Mouse (Mus musculus) 3134 (cell line): Measurements from ENCODE around the gene Erich2.
"Not testable (repeated sequence)": the region's sequence is repeated elsewhere in the genome, so short reads cannot be mapped to it uniquely, and the experiment has no call there.

Experiments
- DNase-seq: peaks from one replicate; pipeline ENCODE4 v3.0.0-alpha.2; 2011; ENCODE audit warnings: low spot score; ENCODE audit not compliant: insufficient read length; ENCODE audit errors: extremely low read depth

The Erich2 gene

DNA sequence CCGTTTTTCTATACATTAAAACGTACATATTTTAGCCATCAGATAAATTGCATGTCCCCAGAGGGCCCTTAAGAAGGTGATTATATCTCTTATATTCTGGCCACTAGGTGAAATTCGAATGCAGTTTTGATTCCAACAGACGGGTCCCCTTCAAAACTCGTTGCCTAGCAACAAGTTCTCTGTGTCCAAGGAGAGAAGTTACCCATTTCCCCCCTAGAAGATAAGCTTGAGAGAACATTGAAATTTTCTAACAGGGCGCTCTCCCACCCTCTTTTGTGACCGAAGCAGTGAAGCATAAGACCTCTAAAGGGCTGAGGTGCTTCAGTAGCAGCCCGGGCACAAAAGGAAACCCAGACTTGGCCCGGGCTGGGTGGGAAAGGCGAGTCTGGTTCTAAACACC lies at the start of gene Erich2:
Gene Erich2, plus strand, starts transcription at position 324 of the 400 bp plus-strand sequence.
- DNase-seq, result no peak

DNA sequence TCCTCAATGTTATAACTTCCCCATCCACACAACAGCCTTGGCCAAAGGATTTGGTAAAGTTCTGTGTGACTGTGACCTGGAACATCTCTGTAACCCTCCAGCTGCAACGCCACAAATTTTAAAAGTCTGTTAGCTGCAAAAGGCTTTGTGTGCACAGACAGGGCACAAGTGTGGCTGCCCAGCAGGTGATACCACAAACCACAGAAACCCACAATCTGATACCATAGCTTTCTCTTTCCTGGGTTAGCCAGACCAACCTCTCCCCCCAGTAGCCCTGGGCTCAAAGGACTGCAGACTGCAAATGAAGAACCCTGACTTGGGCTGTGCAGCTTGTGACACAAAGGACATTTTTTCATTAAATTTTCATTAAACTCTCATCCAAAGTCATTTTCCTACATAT lies 45.0 kb upstream of the Erich2 start:
- DNase-seq, result no peak

DNA sequence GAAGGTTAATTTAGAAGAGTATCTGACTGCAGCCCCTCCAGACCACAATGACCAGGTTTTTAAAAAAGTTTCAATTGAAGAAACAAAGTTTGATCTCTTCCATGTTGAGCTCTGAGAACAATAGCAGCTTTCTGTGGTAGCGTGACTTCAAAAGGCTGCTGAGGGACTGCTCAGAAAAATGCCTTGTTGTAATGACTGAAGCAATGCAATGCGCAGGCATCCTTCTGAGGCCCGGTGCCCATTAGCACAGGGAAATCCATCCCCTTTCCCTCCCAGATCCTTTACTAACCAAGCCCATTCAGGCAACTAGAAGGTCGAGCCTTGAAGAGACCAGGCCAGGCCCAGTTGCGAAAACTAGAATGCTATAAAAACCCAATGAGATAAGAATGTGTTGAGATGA lies 37.5 kb upstream of the Erich2 start:
- DNase-seq, result no peak

DNA sequence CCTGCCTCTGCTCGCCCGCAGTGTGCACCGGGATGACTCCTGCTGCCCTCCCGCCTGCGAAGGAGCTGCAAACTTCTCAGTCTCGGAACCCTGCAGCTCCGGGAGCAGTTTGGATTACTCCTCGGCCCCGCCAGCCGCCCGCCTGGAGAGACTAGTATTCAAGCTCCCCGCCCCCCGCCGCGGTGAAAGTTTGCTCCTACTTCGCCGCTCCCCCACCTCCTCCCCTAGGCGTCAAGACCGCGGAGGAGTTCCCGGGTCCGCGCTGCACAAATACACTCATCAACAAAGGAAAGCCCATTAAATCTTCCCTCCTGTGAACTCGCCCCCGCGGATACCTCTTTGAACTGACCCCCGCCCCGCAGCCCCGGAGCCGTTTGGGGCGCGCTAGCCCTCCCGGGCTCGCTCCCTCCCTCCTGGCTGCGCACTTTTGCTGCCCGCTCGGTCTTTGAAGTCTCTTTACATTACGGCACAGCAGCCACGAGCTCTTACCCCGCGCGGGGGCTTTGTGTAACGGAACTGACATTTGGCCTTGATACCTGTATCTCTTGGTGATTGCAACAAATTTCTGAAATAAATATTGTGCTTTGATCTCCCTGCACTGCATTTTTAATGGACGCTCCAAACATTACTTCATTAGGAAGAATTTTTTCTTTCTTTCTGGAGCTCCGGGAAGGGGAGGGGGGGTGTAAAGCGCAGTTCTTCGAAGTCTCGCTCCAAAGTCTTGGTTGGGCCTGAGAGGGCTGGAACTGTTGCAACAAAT lies 36.6 kb upstream of the Erich2 start:
- no peak for DNase-seq

DNA sequence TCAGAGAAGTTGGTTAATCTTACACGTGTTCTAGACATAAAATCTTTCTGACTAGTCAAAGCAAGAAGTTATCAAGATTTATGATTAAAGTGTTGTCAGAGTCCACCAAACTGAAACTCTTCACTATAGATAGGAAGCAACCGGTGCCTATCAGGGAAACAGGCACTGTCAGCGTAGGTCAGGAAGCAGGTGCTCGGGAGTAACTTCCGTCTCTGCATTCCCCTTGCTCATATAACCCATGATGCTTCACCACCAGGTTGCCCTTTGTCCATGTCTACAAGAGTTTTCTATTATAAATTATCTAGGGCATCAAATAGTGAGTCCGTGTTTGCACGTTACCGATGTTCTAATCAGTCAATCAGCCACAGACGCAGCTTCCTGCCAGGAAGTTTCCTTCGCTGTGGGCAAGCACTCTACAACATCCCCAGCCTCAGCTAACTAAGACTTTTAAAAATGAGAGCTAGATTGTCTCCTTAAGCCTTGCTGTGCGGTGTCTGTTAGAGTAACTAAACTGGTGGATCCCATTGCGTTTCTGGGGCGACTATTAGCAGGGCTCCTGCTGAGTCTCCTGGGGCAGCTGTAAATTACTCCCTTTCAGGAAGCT lies 10.8 kb upstream of the Erich2 start:
- no peak for DNase-seq

DNA sequence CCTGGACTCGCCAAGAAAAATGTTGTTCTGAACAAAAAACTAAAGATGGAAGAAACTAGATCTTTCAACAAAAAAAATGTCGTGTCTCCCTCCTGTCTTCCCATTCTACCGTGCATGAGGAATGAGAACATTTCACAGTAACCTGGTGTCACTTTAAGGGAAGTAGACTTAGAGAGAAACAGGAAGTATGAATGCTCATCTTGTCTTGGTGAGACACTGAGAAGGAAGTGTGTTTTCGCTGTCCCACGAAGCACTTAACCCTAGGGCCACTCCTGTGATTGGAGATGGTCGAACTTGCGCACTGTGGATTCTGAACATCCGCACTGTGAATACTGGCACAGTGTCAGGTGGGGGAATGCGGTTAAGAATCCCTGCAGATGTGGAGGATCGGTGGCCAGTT lies 5.2 kb upstream of the Erich2 start:
- DNase-seq, result no peak

DNA sequence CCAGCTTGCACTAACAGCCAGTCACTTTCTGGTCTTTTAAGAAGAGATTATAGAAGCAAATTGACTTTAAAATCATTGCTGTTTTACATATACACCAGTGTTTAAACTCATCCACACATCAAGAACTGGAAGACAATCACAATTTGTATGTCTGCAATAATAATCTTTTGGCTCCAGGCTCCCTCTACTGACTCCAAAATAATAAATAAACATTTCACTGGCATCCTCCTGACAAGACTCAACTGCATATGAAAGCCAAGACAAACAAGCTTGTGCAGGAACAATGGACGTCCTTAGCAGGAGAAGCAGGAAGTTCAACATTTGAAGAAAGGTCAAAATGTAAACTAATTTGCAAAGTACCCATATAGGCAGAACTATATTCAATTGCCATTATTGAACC lies 3.4 kb upstream of the Erich2 start:
- DNase-seq, result no peak

DNA sequence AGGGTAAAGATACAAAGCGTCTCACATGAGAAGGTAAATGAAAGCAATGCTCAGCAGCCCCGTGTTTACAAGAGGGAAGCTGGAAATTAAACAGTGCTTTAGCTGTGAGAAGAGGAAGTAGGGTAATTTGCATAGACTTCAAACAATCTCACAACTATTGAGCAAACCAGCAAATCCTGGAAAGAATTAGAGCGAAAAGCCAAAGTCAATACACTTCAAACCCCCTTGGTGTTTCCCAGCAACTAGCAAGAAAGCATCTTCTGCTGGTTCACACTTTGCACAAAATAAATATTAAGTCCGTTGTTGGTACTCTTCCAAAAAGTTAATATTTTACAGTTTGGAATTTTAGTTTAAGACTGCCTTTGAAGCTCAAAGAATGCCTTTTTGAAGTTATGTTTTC lies 2.7 kb upstream of the Erich2 start:
- DNase-seq, result no peak

DNA sequence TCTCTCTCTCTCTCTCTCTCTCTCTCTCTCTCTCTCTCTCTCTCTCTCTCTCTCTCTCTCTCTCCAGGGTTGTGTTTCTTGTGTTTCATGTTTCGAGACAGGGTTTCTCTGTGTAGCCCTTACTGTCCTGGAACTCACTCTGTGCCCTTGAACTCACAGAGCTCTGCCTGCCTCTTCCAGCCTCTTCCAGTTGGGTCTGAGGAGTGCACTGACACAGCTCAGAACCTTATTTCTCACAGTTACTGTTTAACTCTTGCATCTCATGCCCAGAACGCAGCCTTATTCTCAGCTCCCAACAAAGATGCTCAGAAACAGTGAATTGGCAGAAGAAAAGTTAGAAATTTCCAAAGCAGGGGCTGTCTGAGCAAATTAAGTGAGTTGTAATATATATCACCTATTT lies 2.2 kb upstream of the Erich2 start:
- no peak for DNase-seq

DNA sequence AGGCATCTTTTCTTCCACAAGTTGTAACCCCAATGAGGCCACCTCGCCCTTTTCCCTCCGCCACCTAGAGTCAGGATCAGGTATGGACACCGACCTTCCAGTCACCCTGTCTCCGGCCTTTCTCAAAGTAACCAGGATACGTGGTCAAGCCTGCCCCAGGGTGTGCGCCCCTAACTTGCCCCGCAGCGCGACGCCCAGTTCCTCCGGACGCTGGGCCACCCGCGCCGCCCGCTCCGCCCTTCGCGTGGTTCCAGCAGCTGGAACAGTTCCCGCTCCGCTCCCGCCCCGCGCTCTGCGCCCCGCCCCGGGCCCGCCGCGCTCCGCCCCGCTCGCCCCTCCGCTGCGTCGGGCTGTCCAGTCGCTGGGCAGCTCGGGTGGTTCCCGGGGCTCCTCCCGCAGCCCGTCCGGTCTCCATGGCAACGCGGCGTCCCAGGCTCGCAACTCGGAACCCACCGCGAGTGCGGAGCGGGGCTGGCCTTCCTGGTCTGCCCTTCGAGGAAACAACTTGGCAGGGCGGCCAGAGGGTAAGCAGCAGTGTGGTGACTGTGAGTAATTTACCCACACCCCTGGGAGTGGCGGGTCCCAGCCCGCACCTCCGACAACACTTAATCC lies 508 bp downstream of the Erich2 start:
- DNase-seq, result no peak

DNA sequence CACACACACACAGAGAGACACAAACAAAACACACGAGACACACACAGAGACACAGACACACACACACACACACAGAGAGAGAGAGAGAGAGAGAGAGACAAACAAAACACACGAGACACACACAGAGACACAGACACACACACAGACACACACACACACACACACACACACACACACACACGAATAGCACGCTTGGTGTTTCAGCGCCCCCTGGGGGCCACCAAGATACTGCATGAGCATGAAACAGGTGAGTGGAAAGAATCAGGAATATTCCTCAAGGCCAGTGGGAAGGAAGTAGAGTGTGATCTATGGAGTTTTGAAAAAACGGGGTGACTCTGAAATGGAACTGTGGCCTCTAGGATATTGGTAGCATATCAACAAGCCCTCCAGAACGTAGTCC lies 29.7 kb downstream of the Erich2 start:
- not testable (repeated sequence) for DNase-seq

DNA sequence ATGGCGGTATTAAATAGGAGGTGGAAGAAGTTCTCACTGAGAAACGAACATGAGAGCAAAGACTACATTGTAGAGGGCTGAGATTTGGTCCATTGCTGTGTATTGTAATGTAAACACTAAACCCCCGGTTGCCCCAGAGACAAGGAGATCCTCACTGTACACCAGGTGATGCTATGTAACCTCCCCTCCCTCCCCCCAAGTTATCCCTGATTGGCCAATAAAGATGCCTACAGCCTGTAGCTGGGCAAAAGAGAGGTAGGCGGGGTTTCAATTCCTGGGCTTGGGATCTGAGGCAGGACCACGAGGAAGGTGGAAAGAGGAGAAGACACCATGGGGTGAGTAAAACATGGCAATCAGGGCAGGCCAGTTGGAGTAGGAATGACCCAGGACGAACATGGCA lies 42.1 kb downstream of the Erich2 start:
- no peak for DNase-seq

DNA sequence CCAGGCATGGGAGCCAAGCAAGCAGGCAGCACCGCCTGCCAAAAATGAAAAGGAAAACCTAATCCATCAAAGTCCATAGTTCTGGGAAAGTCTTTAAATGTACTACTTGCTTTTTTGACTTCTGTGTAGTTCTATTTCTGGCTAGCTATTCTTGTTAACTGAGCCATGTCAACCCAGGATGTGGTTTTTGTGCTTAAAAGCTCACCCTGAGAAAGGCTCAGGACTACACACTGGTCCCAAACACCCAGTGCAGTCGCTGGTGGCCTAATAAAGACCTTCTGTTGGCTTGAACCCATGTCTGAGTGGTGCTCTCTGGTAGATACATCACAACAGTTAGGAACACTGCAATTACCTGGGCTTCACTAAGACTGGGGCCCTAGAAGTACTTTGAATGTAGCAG lies 42.8 kb downstream of the Erich2 start:
- DNase-seq, result no peak

DNA sequence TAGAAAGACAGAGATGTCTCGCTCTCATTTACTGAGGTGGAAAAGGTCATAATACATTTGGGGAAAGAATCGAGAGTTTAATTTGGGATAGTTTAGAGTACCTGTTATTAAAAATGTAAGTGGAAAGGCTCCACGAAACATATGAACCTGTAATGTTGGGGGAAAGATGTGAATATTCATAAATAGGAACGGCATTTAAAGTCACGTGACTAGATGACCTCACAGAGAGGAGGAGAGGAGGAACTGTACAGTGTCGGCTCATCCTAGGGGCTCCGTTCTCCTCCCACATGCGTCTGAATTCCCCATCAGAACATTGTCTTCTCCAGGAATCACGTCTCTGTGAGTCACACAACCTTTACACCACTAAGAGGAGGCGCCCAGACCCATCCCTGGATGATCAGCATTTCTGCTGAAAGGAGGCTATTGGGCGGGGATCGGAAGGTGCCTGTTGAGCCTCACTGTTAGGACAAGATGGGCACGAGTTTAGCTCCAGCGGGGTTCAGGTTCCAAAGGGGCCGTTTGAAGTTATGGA lies 43.5 kb downstream of the Erich2 start:
- DNase-seq, result no peak

DNA sequence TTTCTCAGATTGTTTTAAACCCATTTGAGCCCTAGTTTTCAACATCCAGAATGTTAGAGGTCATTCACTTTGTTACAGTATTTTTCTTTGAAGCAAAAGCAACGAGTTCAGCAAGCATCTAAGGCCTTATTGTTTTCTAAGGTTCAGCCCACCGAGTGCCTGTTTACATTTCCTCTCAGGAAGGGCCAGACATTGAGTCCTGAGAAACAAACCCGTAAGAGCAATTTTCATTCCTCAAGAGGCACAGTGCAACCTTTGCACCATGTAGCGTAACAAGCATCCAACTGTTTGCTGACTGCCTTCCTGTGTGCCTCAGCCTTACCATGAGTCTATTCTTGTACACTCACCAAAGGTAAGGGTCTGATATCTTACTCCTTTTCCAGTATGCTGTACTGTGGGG lies 44.2 kb downstream of the Erich2 start, which contains the start of gene Gad1:
Gene Gad1, plus strand, starts transcription at position 301 of the 400 bp plus-strand sequence.
- no peak for DNase-seq

DNA sequence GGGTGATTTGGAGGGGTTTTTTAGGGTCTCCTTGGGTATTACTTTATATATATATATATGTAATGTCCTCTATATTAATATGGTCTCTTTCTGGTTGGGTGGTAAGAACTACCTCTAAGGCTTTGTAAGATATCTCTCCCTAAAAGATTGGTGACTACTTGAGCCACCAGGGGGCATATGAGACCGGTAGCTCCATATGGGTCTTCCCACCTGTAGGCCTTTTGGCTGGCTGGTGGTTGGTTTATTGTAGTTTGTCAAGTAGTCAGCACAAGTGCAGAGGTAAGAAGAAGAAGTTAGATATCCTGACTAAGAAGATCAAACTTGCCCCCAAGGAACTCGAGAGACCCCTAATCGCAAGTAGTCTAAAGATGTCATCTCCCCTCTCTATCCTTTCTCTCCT lies 45.2 kb downstream of the Erich2 start:
- DNase-seq, result no peak

DNA sequence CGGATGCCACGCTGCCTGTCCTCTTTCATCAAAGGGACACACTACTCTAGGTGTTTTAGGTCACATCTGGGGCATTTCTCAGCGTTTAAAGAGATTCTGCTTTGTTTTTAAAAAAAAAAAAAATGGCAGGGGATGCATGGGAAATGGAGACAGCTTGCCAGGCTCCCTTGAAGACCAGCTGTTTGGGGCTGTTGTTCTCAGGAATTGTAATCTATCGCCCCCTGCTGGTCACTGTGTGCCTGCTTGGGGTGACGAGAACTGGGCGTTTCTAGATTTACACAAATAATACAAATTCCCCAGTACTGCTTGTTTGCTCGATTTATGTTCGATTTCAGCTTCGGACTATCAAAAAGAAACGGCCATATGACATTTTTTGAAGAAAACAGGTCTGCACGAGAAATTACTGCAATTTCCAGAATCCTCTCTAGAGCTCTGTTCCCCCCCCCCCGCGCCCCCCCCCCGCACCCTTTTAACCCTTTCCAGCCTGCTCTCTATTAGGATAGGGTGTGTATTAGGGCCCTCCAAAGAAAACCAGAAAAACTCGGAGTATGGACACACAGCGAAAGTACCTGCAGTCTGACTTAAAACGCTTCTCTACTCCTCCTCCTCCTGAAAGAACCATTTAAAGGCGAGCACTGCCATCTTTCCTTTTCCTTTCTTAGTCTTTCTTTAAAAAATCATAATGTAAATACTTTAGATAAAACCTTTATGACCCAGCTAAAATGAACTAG lies 49.7 kb downstream of the Erich2 start:
- peak; percentile 32 for DNase-seq

DNA sequence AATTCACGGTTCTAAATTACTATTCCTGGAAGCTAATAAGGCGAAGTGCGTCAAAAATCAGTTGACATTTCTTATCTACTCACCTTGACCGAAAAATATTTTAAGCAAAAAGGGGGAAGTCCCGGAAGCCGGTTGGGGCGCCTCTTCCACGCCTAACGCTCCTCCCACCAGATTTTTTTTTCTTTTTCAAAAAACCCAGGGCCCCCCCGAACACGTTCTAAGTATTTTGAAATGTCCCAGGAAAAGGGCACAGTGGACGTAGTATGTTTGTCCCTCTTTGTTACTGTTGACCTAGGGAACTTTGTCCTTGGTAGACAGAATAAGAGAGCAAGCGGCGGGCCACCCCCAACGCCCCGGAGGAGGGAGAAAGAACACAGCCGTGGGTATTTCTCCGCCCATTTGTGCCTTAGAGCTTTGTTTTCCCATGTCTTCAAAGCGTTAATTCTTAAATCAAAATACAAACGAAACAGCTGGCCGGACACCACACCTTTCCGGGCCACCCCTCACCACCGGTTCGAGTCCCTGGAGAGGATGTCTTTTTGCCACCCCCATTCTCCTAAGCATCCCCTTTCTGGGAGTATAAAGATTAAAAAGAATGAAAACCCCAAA lies 50.3 kb downstream of the Erich2 start:
- no peak for DNase-seq

DNA sequence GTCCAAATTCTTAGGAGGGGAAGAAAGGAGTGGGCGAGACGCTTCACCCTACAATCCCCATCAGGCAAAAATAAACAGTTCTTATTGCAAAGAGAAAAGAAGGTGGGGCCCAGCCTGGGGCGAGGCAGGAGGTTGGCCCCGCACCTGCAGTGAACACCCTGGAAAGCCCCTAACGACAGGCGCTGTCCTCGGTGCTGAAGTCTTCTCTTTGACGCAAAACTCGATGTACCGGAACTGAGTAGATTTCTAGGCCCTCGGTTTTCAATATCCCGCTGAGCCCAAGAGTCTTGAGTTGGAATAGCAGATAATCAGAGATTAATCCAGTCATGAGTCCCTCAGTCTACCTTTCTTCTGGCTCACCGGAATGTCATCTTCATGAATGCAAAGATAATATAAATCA lies 50.9 kb downstream of the Erich2 start:
- DNase-seq, result no peak

DNA sequence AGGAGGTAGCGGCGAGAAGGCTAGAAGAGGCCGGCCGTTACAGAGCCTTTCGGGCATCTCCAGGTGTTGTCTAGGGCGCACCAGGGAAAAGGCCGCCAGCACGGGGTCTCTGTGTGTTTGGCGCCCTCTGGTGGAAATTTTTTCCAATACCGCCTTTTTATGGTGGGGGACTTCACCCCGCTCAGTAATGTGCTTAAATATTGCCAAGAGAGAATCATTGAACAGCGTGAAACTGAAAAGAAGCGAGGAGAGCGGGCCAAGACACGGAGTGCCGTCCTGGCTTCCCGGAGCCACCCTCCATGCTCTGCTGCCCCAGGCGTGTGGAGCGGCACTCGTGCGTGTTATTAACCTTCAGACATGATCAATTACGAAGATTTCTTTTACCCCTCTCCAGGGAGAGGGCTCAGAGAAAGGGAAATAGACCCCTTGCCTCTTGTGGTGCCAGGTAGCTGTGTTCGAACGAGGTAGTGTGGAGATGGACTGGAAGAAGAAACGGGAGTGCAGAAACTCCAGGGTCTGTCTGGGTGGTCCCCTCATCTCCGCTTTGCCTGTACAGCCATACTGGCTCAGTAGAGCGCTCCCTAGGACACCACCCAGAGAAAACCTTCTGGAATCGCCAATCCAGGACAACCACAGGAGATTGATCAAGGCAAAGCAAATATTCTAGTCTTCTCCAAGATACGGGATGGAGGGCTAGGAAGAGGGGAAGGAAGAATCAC lies 52.6 kb downstream of the Erich2 start:
- DNase-seq, result no peak
